Mouse (Mus musculus): ENCODE data around the gene Gm20696.

Gm20696 gene

DNA sequence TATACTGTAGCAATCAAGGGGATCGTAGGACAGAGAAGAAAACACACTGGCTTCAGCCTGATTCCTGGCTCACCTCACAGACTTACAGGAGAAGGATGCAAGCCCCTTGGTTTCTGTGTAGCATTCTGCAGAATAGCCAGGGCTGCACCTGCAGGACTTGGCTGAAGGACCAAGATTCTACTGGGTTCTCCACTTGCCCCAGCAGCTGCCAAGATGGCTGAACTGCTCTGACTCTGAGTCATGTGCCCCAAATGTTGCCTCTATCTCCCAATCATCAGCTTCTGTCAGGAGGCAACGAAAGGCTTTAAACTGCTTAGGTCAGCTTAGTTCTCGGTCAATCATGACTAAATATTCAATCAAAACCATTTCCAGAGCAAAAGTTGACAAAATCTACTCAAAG, 42.1 kb downstream of the Gm20696 start:
- no peak for DNase-seq (ENCODE audit: low spot score in 2 of 2)

DNA sequence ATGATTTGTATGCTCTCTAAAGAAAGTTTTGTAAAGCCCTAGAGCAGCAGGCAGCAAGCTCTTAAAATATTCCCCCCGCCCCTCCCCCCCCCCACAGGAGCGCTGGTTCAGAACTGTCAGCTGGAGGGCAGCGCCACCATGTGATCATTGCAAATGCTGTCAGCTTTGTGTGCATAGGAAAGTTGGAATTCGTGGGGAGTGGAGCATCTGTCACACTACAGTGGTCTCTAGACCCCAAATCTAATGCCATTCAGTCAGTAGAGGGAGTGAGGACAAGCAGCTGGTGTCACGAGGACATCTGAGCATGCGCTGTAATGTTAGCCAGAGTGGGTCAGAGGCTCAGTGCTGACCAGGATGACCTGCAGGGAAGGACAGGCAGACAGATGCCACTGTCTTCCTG, 43.0 kb downstream of the Gm20696 start:
- no peak for DNase-seq (ENCODE audit: low spot score in 2 of 2)

DNA sequence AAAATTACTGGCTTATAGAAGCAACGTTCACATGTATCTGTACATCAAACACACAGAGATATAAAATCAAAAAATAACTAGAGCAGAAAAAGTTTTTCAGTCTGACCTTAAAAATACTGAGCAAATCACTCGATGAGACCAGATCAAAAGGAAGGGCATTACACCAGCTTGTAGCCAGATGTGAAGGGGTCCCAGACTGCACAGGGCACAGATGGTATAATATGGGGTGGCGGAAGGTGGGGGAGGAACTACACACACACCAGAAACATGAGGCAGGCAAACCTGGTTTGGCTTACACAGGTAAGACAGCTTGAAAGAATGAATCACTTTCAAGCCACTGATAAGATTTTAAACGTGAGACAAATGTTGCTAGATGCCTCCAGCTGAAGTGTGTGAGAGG, 45.4 kb downstream of the Gm20696 start:
- DNase-seq (ENCODE audit: low spot score in 2 of 2), result no peak

DNA sequence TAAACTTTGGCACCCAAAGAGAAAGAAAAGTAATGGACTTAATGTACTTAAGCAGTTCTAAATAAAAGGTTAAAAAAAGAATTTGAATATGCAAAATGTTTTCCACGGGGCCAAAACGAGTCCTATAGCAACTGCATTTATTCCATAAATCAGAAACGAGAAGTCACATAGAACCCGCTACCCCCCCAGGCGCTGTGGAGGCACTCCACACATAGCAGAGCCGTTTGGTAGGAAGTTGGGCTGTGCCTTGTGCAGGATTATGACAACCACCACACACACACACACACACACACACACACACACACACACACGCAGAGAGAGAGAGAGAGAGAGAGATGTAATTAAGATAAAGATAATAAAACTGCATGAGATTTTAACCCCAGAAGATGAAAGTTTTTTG, 46.1 kb downstream of the Gm20696 start:
- no peak for DNase-seq (ENCODE audit: low spot score in 2 of 2)

DNA sequence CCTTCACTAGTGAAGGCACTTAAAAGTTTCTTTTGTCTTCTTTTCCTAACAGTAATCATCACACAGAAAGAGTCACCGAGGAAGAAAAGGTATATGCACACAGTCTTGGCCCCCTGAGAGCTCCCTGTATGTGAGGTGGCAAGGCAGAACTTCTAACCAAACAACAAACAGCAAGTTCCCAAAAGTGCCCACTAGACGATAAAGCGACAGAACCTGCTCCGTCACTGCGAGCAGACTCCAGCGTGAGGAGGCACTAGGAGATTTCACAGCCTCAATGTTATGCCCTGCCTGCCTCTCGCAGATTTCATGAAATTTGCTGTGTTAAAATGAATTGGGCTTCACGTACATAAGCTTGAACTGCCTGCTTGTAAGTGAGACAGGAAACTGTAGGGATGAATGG, 46.6 kb downstream of the Gm20696 start:
- DNase-seq (ENCODE audit: low spot score in 2 of 2), result no peak

DNA sequence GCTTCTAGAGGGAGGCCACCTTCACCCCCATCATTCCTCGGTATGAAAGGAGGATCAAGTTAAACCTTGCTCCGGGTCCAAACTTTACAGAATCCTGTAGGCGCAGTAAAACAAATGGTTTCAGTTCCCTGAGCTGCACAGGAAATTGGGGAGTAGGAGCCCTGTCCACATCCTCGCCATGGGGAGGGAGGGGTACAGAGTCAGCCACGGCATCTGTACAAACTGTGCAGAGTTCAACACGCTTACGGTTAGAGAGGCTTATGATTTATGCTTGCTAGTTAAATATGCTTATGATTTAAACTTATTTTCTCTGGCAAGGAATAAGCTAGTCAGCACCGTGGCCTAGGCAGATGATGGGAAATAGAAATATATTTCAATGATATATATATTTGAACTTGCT, 47.1 kb downstream of the Gm20696 start:
- DNase-seq (ENCODE audit: low spot score in 2 of 2), result no peak

DNA sequence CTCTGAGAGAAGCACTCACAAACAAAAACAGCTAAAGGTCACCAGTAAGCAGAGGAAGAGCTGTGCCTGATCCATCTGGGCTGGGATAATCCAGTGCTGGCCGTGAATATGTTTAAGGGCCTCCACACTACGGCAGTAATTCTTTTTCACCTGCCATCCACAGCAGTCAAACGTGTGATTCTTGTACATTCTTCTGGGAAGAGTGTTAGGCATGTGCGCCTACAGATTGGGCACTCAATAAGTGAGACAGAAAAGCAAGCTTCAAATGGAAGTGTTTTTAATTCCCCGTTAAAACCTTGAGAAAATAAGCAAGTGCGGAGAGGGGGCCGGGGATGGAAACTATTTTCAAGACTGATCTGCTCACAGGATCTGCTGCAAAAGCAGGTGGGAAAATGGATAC, 48.7 kb downstream of the Gm20696 start:
- no peak for DNase-seq (ENCODE audit: low spot score in 2 of 2)

DNA sequence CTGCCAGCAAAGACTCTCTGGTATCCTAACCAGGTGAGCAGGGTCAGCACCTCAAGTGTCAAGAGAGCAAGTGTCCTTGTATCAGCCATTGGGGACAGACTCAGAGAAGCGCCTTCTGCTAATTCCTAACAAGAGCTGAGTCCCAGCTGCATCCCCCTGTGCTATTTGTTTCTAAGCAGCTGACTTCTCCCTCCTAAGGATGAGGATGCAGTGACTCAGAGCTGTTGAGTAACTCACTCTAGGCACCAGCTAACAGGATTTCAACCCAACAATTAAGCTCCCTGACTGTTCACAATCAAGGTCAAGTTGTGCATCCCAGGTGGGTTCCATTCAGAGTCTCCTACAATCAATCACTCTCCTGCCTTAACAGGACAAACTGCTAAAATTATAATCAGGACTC, 49.2 kb downstream of the Gm20696 start:
- DNase-seq (ENCODE audit: low spot score in 2 of 2), result no peak

DNA sequence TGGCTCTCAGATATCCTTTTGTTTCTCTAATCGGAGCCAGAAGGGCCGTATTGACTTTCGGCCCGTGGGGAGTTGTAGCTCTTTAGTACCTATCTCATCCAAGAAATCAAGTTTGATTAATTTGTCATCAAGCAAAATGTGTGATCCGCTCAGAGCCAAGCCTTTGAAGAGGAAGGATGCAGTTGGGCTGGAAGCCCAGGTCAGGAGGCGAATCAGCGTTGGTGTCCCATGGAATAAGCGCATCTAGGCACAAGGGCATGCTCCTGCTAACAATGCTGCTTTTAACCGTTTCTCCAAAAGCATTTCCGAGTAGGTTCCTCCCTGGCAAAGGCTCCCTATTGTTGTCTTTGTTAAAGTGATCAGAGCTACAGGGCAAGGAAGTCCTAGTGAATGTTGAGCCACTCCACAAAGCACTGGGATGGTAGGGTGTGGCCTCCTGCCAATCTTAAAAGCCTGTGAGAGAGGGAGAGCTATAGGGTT, 51.3 kb downstream of the Gm20696 start:
- DNase-seq (ENCODE audit: low spot score in 2 of 2), result no peak

DNA sequence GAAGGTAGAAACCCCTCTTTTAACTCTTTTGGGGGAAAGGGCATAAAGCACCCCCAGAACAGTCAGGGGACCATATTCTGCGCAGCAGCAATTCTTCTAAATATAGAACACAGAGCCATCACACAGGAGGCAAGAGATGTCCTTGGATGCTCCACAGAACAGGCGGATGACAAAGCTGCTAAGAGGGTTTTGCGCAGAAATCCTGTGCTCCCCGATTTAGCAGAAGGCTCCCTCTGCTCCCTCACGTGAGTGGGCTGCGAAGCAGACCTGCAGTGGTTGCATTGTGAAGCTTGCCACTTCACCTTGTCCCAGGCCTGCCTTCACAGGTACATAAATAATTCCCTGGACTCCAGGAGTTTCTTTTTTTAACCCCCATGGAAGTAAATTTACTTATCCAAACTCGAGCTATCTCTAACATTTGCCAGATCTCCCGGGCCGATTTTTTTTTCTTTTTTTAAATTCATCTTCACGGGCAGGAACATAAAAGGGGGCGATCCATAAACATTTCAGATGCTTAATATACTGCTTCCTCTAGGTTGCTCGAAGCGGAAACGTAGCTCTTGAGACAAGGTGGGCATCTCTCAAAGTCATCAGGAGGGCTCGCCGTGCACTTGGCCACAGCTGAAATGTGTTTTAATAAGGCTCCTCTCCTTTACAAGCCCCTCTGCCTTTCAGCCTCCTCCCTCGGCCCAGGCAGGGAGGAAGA, 51.9 kb downstream of the Gm20696 start:
- DNase-seq (ENCODE audit: low spot score in 2 of 2), result no peak

DNA sequence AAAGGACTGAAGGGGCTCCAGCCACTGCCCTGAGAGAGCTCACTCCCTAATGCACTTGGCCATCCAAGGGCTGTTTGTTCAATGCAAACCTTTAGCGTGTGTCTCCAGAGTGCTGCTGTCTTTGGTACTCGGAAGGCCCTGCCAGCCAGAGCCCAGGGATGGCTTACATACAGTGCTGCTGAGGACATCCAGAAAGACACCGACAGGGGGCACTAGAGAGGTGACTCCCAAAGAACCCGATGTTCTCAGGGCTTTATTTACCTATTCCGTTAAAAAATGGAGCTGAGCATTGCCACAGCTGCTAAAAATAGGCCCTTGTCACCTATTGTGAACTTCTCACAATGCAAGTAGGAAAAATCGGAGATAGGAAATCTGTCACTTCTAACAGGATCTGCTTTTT, 54.7 kb downstream of the Gm20696 start:
- no peak for DNase-seq (ENCODE audit: low spot score in 2 of 2)

DNA sequence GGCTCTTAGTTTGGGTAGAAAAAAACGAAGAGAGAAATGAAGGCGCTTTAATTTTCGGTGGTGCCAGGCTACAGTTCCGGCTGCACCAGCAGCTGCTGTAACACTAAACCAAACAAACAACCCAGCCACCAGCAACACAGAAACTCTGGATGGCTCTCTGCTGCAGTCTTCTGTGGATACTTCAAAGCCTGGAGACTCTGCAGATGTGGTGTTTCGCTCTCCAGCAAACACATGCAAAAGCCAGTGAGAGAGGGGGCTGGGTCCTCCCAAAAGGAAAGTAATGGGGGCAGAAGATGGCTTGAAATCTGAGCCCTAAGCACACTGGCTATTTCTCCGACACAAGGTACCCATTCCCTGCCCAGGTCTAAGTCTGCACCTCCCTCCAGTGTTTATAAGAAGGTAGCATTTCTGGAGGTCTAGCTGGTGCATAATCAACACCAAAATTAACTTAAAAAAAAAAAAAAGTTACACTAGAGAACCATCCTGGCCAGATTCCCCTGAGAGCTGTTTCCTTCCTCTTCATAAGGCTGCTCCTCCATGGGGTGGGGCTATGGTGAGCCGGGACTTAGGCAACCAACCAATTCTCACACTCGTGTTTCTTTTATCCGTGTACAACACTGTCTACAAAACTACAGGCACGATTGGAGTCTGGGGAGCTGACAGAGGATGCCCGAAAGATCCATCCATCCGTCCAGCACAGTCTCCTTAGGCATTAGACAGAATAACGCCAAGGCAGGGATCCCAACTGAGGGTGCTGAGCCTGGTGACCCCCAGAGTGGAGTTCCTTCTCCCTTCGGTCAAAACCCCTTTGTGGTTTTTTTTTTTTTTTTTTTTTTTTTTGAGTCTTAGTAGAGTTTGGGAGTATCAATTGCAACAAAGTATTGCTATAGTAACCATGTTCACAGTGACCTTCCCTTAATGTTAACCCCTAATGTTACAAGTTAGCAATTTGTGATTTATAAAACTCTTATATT, 55.9 kb downstream of the Gm20696 start:
- DNase-seq (ENCODE audit: low spot score in 2 of 2), result no peak

DNA sequence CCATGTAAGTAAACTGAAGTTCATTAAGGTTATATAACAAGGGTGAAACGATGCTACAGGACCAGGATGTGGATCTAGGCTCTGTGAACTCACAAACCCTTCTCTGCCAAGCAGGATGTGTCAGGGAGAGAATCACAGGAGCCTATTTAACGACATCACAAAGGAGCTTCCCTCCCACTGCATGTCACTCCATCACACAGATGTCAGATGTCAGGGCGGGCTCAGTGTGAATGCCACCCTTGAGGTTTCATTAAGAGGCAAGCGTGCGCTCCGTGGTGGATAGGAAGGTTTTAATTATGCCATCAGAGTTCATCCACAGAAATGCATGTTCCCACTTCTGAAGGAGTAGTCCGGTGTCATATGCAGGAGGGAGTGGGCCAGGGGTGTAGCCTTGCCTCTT, 60.5 kb downstream of the Gm20696 start:
- DNase-seq (ENCODE audit: low spot score in 2 of 2), result no peak

DNA sequence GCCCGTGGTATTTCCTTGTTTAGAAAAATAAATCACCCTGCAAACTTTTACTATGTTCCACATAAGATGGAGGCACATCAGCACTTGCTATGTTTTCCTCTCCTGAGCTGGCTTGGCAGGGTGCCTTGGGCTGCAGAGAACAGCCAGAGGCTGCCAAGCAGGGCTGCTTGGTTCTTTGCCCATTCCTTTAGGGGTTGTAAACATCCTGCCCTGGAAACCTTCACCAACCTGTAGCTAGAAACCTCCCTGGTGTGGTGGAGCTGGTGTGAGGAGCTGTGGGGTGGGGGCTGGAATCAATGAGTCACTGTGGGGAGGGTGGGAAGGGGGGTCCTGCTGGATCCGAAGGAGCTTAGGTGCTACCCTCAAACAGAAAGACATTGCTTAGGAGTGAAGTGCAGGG, 61.8 kb downstream of the Gm20696 start:
- DNase-seq (ENCODE audit: low spot score in 2 of 2), result no peak

DNA sequence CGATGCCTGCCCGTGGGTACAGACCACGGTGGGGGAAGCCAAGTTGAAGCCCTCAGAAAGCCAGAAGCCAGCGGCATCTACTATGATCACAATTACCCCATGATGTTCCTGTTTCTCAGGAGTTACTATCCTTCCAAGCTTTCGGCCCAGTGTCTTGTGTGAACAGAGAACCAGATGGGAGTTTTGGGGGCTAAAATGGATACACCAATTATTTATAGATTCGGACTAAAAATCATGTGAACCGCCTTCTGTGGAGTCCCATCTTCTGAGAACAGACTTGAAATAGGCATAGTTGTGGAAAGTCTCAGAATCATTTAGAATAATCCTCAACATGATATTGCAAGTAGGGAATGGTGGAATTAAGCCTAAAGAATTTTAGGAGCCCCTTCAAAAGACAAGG, 64.2 kb downstream of the Gm20696 start:
- no peak for DNase-seq (ENCODE audit: low spot score in 2 of 2)

DNA sequence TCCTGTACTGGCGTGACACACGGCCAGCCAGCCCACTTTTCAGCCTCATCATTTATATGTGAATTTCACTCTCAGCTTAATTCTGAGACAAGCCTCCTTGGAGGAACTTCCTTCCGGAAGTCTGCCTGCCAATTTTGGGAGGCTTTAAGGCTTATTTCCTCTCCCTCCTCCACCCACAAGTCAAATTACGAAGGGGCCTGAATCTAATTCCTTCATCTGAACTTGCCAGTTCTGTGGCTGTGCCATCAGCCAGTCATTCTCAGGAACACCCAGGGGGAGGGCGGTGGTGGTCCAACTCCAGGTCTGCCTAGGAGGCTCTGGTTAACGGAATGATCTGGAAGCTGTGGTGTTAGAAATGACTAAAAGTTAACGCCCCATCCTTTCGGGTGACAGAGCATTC, 65.7 kb downstream of the Gm20696 start:
- no peak for DNase-seq (ENCODE audit: low spot score in 2 of 2)

DNA sequence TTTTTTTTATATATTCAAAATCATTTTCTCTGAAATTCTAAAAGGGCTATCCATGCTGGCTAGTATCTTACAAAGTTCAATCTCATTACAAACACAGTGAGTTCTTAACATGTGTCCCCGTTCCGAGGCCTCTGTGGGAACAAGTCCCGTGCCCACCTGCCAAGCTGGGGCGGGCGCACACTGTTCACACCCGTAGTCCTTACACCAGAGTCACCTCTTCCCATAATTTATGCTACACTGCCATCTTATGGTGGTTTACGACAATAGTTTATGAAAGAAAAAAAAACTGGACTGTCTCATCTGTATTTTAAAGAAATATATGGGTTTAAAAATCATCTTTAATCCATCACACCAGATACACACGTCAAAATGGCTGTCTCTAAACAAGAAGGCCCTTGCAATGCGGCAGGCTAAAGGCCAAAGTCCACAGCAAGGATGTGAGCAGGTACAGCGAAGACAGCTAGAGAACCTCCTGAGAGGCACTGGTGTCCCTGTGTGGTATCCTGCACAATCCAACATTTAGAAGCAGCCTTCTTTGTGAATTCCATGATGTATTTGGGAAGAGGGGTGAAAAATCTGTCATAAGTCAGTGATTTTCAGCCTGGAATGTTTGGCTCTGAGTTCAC, 66.3 kb downstream of the Gm20696 start:
- no peak for DNase-seq (ENCODE audit: low spot score in 2 of 2)

DNA sequence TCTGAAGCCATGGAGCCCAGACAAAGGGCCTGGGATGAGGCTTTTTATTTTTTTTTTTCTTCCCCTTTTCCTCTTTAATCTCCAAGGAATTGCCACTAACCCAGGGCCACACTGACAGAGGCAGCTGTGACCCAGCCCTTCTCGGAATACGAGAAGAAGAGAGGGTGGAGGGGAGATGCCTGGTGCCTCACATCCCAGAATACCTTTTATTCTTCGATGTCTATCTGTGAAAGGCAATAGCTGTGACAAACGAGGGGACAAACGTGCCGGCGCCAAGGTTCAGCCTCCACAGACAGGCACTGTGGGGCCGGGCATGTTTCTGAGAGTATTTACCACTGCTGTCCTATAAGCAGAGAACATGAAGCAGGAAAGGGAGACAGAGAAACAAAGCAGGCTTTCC, 66.9 kb downstream of the Gm20696 start:
- no peak for DNase-seq (ENCODE audit: low spot score in 2 of 2)

DNA sequence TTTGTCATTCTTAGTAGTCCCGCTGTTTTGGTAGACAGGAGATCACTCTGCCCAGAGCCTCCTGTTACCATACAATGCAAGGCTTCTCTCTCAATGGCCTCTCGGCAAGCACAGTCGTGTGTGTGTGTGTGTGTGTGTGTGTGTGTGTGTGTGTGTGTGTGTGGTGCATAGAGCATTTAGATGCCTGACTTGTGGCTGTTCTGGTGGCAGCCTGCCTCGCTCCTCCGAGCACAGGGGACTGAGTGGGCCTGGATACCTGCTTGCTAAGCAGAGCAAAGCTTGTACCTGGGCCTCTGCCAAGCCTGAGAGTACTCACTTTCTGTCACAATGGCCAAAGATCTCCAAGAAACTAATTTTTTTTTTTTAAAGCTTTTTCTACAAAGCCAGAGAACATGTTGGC, 67.4 kb downstream of the Gm20696 start:
- no peak for DNase-seq (ENCODE audit: low spot score in 2 of 2)

DNA sequence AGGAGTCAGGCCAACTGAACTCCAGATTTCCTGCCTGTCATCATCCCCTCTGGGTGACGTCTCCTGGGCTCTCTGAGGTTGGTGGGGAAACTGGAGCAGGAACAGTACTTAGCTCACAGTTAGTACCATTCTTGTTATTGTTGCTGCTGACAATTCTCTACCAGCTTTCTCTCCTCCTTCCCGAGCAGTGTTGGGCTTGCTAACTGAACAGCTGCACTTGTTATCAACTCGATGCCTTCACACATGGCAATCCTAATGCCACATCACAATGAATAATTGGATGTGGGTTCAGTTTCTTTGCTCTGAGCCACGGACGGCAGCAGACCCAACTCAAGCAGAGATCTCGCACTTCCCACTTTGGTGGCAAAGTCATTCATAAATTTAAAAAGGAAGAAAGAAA, 89.6 kb downstream of the Gm20696 start:
- DNase-seq (ENCODE audit: low spot score in 2 of 2), result no peak

DNA sequence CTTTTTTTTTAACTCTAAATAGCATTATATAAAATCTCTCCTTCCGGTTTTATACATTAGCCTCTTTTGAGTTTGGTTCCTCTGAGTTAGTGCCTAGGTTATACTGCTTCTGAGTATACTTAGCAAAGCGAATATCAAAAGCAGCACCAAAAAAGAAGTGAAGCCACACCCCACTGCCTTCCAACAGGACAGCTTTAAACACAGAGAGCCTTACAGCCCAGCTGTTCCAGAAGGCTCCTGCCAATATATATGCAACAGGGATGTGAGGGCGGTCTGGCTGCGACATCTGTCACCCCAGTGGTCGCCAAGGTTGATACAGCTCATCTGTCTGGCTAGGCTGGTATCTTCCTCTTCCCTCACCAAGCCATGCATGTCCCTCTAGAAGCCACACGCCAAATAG, 91.0 kb downstream of the Gm20696 start:
- no peak for DNase-seq (ENCODE audit: low spot score in 2 of 2)

DNA sequence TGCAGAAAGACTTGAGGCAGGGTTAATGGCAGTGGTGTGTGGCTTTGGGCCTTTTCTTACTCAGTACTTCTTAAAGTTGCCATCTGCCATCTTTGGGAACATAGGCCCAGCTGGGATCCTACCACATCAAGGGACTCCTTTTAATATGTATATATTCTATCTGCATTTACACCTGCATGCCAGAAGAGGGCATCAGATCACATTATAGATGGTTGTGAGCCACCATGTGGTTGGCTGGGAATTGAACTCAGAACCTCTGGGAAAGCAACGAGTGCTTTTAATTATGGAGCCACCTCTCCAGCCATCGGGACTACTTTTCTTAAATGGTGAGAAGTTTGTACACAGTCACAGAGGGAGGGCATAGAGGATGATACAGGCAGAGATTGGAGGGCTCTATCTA, 93.3 kb downstream of the Gm20696 start:
- no peak for DNase-seq (ENCODE audit: low spot score in 2 of 2)

DNA sequence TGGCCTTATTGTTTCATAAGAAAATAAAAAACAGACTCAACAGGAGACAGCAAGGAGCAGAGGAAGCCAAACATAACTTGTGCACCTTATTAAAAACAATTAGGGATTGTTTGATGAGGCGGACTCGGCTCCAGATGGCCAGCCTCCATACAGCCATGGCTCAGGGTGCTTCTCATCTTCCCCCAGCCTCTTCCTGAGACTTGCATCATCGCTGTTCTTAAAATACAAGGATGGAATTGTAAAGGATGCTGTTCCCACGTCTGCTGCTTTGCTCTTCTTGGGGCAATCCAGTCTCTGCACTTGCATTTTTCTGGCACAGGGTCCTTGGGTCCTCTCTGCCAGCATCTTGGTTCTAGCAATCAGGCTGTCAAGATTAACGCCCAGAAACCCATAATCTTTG, 94.5 kb downstream of the Gm20696 start:
- no peak for DNase-seq (ENCODE audit: low spot score in 2 of 2)
